Mouse (Mus musculus) small intestine, adult 2 months (tissue): ENCODE data around the gene Cetn2. TPM values are rescaled to one million over a fixed set of nuclear protein-coding genes. Genes with fewer than 3 reads are reported as not detected.

Experiments
- H3K27ac ChIP-seq: fragments of 200-500 bp; 2 replicates; pipeline ENCODE4 v1.5.1; 2012; ENCODE audit warnings: low read depth, low read length, control low read depth, inconsistent platforms; ENCODE audit not compliant: insufficient read depth
- H3K27me3 ChIP-seq: fragments of 200-500 bp; 2 replicates; pipeline ENCODE4 v1.6.1; 2012; ENCODE audit warnings: mild to moderate bottlenecking, moderate library complexity, low read length, inconsistent platforms; ENCODE audit not compliant: control insufficient read depth, insufficient read depth
- H3K36me3 ChIP-seq: fragments of 200-500 bp; 2 replicates; pipeline ENCODE4 v1.6.1; 2012; ENCODE audit warnings: mild to moderate bottlenecking, low read length, control low read depth, inconsistent platforms; ENCODE audit not compliant: control insufficient read depth, insufficient read depth
- H3K4me1 ChIP-seq: fragments of 200-500 bp; 2 replicates; pipeline ENCODE4 v1.6.1; 2012; ENCODE audit warnings: low read length, inconsistent platforms, mixed read lengths; ENCODE audit not compliant: control insufficient read depth, insufficient read depth, insufficient read length
- H3K4me3 ChIP-seq: fragments of 200-500 bp; 2 replicates; pipeline ENCODE4 v1.5.1; 2012; ENCODE audit warnings: low read depth, mild to moderate bottlenecking, control low read depth, inconsistent platforms, low read length, moderate library complexity
- CTCF ChIP-seq: fragments of 200-500 bp; IDR thresholded peaks from 2 replicates; pipeline ENCODE4 v1.5.1; 2012; ENCODE audit warnings: low read depth, mild to moderate bottlenecking, control low read depth, inconsistent platforms, low read length, moderate library complexity, mixed read lengths; ENCODE audit not compliant: insufficient replicate concordance, insufficient read length; ENCODE audit errors: extremely low read depth
- POLR2A ChIP-seq: fragments of 200-500 bp; IDR thresholded peaks from 2 replicates; pipeline ENCODE4 v1.6.1; 2012; ENCODE audit warnings: low read depth, mild to moderate bottlenecking, control low read depth, inconsistent platforms, low read length, moderate library complexity
- WGBS: fragments of 180-500 bp; shearing (Covaris S2); methylation state at CpG from one replicate; pipeline ENCODE4 v1.1.7; 2018; 5-methylcytosine and 5-hydroxymethylcytosine counted together
- polyA plus RNA-seq: library from polyadenylated mRNA; depleted of rRNA; stranded (reverse); fragments of >200 nt; gene quantifications from 2 replicates; pipeline ENCODE4 v1.2.3, GENCODE M21; 2012; rRNA removed

Gene Cetn2
- polyA plus RNA-seq, 1 experiment = 0.46 TPM

DNA sequence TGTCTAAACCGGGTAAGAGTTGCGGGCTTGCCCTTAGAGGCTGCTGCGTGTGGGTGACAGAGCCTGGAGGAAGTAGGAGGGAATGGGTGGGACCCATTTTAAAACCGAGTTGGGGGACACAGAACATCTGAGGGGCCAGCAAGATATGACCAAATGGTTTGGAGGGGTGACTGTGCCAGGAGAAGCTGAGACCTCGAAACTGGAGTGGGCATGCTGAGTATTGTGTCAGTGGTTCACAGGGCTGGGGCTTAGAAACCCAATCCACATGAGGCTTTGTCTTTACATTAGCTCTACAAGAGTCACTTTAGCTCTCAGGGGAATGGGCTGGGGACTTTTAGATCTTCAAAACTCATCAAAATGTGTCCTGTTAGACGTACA, 460 bp upstream of the Cetn2 start:
- Histone ChIP-seq H3K4me3 (peak overlapping the region; percentile 79), H3K27me3 (no peaks in the 10 kb centered on the region), H3K27ac (peak overlapping the region; percentile 50), H3K36me3 (no peaks in the 10 kb centered on the region; the same call in 1 of the 2 replicates), H3K4me1 (no peaks in the 10 kb centered on the region; the same call in 1 of the 2 replicates)
- TF ChIP-seq POLR2A = no peak
- TF ChIP-seq CTCF = no peak
- WGBS = 11% methylated on average over 6 of the region's 6 CpGs

- Histone ChIP-seq H3K4me3 (no peak overlapping the region), H3K36me3 (no peaks in the 10 kb centered on the region; the same call in 1 of the 2 replicates), H3K27ac (no peak overlapping the region), H3K27me3 (no peaks in the 10 kb centered on the region), H3K4me1 (no peaks in the 10 kb centered on the region)
- TF ChIP-seq CTCF = no peak
- 67% methylated on average over 1 of the region's 1 CpGs for WGBS
Measured at GRCm38 (mm10) chrX:72911611-72912010, 6.6 kb downstream of the Cetn2 start.

DNA sequence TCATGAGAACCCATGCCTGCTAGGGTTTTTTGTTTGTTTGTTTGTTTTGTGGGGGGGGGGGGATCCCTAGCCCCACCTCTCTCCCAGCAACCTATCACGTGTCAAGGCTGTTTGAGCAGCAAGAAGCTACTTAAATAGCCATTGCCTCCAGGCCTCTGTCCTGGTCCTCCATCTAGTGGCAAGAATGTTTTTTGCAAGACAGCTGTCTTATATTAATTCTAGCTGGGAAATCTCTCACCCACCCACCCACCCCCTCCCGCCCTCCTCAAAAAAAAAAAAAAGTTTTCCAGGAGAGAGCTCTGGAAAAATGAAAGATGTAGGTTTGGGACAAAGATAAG, 9.8 kb downstream of the Cetn2 start:
- no peak overlapping the region for H3K4me3 ChIP-seq
- H3K4me1 ChIP-seq = no peaks in the 10 kb centered on the region
- no peak overlapping the region for H3K27ac ChIP-seq
- no peaks in the 10 kb centered on the region for H3K27me3 ChIP-seq
- no peaks in the 10 kb centered on the region for H3K36me3 ChIP-seq
- TF ChIP-seq CTCF (no peak), POLR2A (no peak)
- WGBS = 24% methylated on average over 2 of the region's 2 CpGs

DNA sequence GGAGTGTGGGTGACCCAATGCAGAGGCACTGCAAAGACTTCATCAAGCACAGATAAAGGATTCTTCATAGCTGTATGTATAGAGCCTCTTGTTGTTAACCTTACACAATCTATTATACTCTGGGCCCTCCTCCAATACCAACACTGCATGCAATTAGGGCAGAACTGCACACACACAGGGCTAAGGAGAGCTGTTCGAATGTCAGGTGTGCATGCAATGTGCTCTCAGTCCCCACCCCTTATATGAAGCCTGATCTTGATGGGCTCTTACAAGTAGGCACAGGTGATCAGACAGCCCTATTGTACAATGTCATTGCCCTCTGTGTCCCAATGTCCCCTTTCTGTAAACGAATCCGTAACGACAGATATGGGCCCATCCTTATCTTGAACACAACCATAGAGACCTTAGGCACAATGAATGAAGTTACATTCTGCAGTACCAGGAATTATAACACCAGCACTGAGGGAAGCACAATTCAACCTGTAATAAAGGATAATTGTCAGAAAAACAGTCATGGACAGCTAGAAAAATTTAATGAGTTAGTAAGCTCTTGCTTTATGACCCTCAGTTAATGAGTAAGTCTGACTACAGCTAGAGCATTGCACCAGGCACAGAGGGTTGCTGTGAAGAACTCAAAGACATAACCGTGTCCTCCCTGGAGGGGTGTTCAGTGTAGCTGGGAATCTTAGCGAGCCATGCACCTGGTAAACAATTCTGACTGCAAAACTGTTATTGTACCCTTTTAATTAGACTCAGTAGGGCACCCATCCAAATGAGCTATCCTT, 10.4 kb downstream of the Cetn2 start:
- H3K36me3 ChIP-seq = no peaks in the 10 kb centered on the region
- H3K27me3 ChIP-seq = no peaks in the 10 kb centered on the region
- no peaks in the 10 kb centered on the region for H3K4me1 ChIP-seq
- no peak overlapping the region for H3K4me3 ChIP-seq
- TF ChIP-seq CTCF (no peak), POLR2A (no peak)
- no peak overlapping the region for H3K27ac ChIP-seq
- 44% methylated on average over 6 of the region's 6 CpGs for WGBS

GRCm38 (mm10) chrX:72902530-72902929, 15.7 kb downstream of the Cetn2 start:
- no peaks in the 10 kb centered on the region for H3K4me1 ChIP-seq
- no peak overlapping the region for H3K27ac ChIP-seq
- no peak for TF ChIP-seq CTCF
- H3K4me3 ChIP-seq = no peak overlapping the region
- WGBS = 22% methylated on average over 1 of the region's 1 CpGs
- H3K27me3 ChIP-seq = no peaks in the 10 kb centered on the region
- H3K36me3 ChIP-seq = no peaks in the 10 kb centered on the region

DNA sequence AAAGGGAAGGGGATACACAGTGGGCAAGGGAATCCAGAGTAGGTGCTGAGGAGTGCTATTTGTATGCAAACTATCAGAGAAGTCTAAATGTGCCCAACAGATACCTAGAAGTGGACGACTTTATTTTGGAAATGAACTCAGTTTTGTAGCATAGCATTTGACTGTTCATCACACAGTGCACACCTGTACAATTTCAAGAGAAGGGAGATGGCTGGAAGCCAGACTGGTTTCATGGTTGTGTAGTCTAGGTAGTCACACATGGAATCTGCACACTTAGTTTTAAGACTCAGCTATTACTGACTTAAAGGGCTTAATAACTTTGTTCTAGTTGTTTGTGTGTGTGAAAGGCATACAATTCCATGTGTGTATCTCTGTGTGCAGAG, 22.2 kb downstream of the Cetn2 start:
- H3K4me3 ChIP-seq = no peak overlapping the region
- no peaks in the 10 kb centered on the region for H3K27me3 ChIP-seq
- no peak overlapping the region for H3K27ac ChIP-seq
- no peaks in the 10 kb centered on the region for H3K36me3 ChIP-seq
- H3K4me1 ChIP-seq = no peaks in the 10 kb centered on the region
- 63% methylated on average over 1 of the region's 1 CpGs for WGBS
- TF ChIP-seq POLR2A (no peak), CTCF (no peak)

- Histone ChIP-seq H3K4me3 (no peak overlapping the region), H3K4me1 (no peaks in the 10 kb centered on the region), H3K27me3 (no peaks in the 10 kb centered on the region), H3K36me3 (no peaks in the 10 kb centered on the region), H3K27ac (no peak overlapping the region)
- 66% methylated on average over 5 of the region's 5 CpGs for WGBS
- TF ChIP-seq CTCF = no peak
Measured at GRCm38 (mm10) chrX:72895388-72896054, 22.7 kb downstream of the Cetn2 start.

Other genes starting within 250 kb of the Cetn2 start
- gene Gabrq, start 93.2 kb downstream of the Cetn2 start, polyA plus RNA-seq = 0.03 and 0.05 TPM in 2 replicates
- gene Nsdhl, start 146 bp upstream of the Cetn2 start, polyA plus RNA-seq = 3.2 and 7.2 TPM in 2 replicates
- 0.03 and 0.18 TPM in 2 replicates for gene Zfp185, start 68.9 kb upstream of the Cetn2 start, polyA plus RNA-seq
- gene Pnma5, start 118.7 kb upstream of the Cetn2 start, polyA plus RNA-seq = not detected in 2 replicates
- gene Pnma3, start 146.4 kb upstream of the Cetn2 start, polyA plus RNA-seq = not detected in 2 replicates
- gene Xlr4a, start 164.1 kb upstream of the Cetn2 start, polyA plus RNA-seq = not detected in 2 replicates
- gene Xlr3a, start 178.7 kb upstream of the Cetn2 start, polyA plus RNA-seq = 0.38 TPM in 1 of 2 replicates, not detected in the other
- 0.06 TPM in 1 of 2 replicates, not detected in the other for gene Gm14685, start 198.6 kb upstream of the Cetn2 start, polyA plus RNA-seq
- gene Xlr5b, start 230.4 kb upstream of the Cetn2 start, polyA plus RNA-seq = not detected in 2 replicates
- gene DXBay18, start 231.0 kb upstream of the Cetn2 start, polyA plus RNA-seq = not detected in 2 replicates